Mouse (Mus musculus) stomach, embryonic 16.5 days (tissue): ENCODE results near the gene Dlk2. TPM values are rescaled to one million over a fixed set of nuclear protein-coding genes. Genes with fewer than 3 reads are reported as not detected.
A peak's percentile ranks its signal among the peaks of the same experiment; 100 is the strongest.

Source experiments
- ATAC-seq: fragments of 200-750 bp; cut with Nextera tagmentation; 2 replicates; pipeline ENCODE4 v1.8.0; 2017; ENCODE audit warnings: moderate number of reproducible peaks, moderate TSS enrichment; ENCODE audit not compliant: insufficient read depth, low FRiP score
- H3K27ac ChIP-seq: fragments of 300-500 bp; sonication (generic); 2 replicates; pipeline ENCODE4 v1.5.1; 2014; ENCODE audit warnings: low read length
- H3K27me3 ChIP-seq: fragments of 300-500 bp; sonication (generic); 2 replicates; pipeline ENCODE4 v1.6.1; 2014; ENCODE audit warnings: low read length, control low read depth, mixed read lengths; ENCODE audit not compliant: control insufficient read depth, insufficient read depth
- H3K36me3 ChIP-seq: fragments of 300-500 bp; sonication (generic); 2 replicates; pipeline ENCODE4 v1.6.1; 2014; ENCODE audit warnings: low read length; ENCODE audit not compliant: control insufficient read depth, insufficient read depth
- H3K4me1 ChIP-seq: fragments of 300-500 bp; sonication (generic); 2 replicates; pipeline ENCODE4 v1.6.1; 2014; ENCODE audit warnings: low read length, control low read depth, mixed read lengths; ENCODE audit not compliant: control insufficient read depth, insufficient read depth
- H3K4me2 ChIP-seq: fragments of 300-500 bp; sonication (generic); 2 replicates; pipeline ENCODE4 v1.6.1; 2014; ENCODE audit warnings: low read depth, low read length, mixed read lengths
- H3K4me3 ChIP-seq: fragments of 300-500 bp; sonication (generic); replicated peaks from 2 replicates; pipeline ENCODE4 v1.5.1; 2014; ENCODE audit warnings: mild to moderate bottlenecking, low read length
- H3K9ac ChIP-seq: fragments of 300-500 bp; sonication (generic); 2 replicates; pipeline ENCODE4 v1.6.1; 2014; ENCODE audit warnings: low read length
- H3K9me3 ChIP-seq: fragments of 300-500 bp; sonication (generic); replicated peaks from 2 replicates; pipeline ENCODE4 v1.6.1; 2016; ENCODE audit warnings: low read length, control low read depth; ENCODE audit not compliant: control insufficient read depth
- WGBS: fragments of 180-500 bp; shearing (Covaris S2); extraction: QIAGEN DNeasy Blood & Tissue Kit; methylation state at CpG from one replicate; pipeline ENCODE4 v1.1.7; 2014; 5-methylcytosine and 5-hydroxymethylcytosine counted together
- polyA plus RNA-seq: library from polyadenylated mRNA; unstranded; fragments of >200 nt; fragmentation: Nextera tagmentation; extraction: Ambion mirVana; gene quantifications from 2 replicates; pipeline ENCODE4 v1.2.1, GENCODE M21; 2015

Dlk2 gene
- polyA plus RNA-seq, 1 experiment from 2014 or later: 6.7 TPM

DNA sequence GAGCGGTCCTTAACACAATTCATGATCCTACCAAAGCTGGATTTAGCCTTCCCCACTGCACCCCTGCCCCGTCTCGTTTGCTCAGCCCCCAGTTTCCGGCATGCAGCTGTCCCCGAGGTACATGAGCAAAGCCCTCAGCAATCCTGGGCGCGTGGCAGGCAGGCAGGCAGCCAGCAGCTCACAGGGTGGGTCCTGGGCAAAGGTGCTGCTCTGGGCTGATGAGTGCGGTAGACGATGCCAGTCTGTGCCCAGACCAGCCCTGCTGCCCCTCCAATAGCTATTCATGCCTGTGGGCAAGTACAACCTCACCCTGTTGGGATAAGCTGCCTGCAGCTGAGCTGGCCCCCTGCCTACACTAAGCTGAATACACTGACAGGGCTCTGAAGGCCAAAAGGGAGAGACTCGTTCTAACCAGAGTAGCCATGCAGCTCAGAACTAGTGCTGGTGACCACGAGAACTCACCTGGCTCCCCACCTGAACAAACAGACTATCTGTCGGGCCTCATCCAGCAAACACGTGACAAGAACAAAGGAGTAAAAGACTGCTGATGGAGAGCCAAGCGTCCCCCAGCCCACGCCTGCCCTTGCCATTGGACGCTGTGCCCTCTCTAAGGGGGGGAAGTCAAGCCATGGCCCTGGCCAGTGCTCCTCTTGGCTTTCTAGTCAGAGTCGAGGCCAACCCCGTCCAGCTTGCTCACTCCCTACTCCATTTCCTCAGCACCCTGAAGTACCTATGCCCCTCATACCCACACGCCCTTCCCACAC, 27.3 kb upstream of the Dlk2 start:
- Histone ChIP-seq H3K4me3 (no peak overlapping the region), H3K4me2 (no peak overlapping the region), H3K27ac (peak overlapping the region; percentile 36), H3K9ac (0 out of 2 replicates have a peak overlapping the region, but pooled peaks have one; percentile 11), H3K36me3 (no peaks in the 10 kb centered on the region), H3K4me1 (peaks cover 27% of the 10 kb centered on the region), H3K9me3 (no peaks in the 10 kb centered on the region), H3K27me3 (no peaks in the 10 kb centered on the region)
- 66% methylated on average over 19 of the region's 19 CpGs for WGBS
- ATAC-seq: no peak

DNA sequence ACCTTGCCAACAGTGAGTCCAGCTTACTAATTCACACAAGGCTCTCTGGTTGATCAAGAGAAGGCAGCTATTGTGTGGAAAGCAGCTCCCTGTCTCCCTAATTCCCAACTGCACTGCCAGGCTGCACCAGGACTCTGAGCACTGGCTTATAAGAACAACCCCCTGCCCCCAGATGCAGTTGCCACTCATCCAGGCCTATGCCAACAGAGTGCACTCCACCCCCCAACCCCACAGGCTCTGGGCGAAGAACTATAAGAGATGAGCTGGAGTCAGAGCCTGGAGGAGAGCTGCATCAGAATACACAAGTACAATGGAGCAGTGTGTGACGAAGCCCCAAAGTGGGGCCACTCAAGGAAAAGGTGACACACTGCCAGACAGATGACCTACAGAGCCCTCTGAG, 25.2 kb upstream of the Dlk2 start:
- peaks cover 16% of the 10 kb centered on the region for H3K4me1 ChIP-seq
- H3K4me2 ChIP-seq: no peak overlapping the region
- no peaks in the 10 kb centered on the region for H3K36me3 ChIP-seq
- H3K27ac ChIP-seq: no peak overlapping the region
- H3K4me3 ChIP-seq: no peak overlapping the region
- no peaks in the 10 kb centered on the region for H3K27me3 ChIP-seq
- 98% methylated on average over 2 of the region's 2 CpGs for WGBS
- no peaks in the 10 kb centered on the region for H3K9me3 ChIP-seq
- no peak for ATAC-seq
- no peak overlapping the region for H3K9ac ChIP-seq

DNA sequence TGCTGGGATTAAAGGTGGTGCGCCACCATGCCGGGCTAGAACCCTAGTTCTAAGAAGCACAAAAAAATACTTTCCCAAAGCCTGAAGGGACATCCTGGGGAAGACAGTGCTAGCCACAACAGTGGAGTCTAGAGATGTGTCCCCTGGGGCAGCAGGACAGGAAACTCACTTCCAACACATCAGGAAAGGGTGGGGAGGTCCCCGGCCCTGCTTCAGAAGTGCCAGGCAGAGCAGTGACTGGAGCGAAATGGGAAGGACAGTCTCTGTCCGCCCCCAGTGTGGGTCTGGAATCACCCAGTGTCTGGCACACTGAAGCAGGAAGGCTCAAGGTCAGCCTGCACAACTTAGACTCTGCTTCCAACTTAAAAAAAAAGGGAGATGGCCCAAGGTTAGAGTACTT, 24.5 kb upstream of the Dlk2 start:
- Histone ChIP-seq H3K27me3 (no peaks in the 10 kb centered on the region), H3K4me3 (no peak overlapping the region), H3K9ac (no peak overlapping the region), H3K36me3 (no peaks in the 10 kb centered on the region), H3K27ac (no peak overlapping the region), H3K4me2 (no peak overlapping the region), H3K4me1 (peaks cover 11% of the 10 kb centered on the region), H3K9me3 (no peaks in the 10 kb centered on the region)
- ATAC-seq: no peak
- WGBS: 86% methylated on average over 5 of the region's 5 CpGs

DNA sequence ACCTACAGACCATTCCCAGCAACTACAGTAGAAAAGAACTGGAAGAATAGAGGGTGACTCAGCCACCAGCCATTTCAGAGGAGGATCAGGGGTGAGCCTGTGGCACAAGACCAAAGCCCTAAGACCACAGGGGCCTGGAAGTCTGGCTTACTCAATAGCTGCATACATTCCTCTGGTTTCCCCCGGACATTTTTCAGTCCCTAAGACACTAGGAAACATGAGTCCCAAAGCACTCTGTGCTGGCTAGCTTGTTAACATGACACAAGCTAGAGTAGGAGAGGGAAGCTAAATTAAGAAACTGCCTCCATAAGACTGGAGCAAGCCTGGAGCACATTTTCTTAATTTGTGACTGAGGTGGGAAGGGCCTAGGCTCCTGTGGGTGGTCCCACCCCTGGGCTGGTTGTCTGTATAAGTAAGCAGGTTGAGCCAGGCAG, 23.4 kb upstream of the Dlk2 start:
- no peaks in the 10 kb centered on the region for H3K36me3 ChIP-seq
- peaks cover 11% of the 10 kb centered on the region for H3K4me1 ChIP-seq
- H3K4me3 ChIP-seq: no peak overlapping the region
- H3K27ac ChIP-seq: peak overlapping the region; percentile 21; the same call in 1 of the 2 replicates
- H3K9ac ChIP-seq: no peak overlapping the region
- no peak overlapping the region for H3K4me2 ChIP-seq
- H3K27me3 ChIP-seq: no peaks in the 10 kb centered on the region
- H3K9me3 ChIP-seq: no peaks in the 10 kb centered on the region
- no peak for ATAC-seq
- 81% methylated on average over 1 of the region's 1 CpGs for WGBS

DNA sequence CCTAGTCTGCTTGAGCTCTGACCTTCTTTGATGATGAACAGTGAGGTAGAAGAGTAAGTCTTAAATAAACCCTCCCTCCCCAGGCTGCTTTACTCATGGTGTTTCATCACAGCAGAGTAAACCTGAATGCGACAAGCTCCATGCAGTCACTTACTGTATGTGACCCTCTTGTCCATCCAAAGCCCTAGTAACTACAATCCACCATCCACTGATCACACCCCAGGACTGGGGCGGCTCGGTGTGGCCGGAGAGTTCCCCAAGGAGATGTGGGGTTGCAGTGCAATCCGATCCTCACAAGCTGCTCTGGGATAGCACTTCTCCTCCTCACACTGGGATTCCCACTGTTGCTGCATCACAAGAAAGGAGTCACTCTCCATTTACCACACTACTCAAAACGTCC, 22.8 kb upstream of the Dlk2 start:
- no peaks in the 10 kb centered on the region for H3K9me3 ChIP-seq
- ATAC-seq: no peak
- peaks cover 8% of the 10 kb centered on the region for H3K4me1 ChIP-seq
- 71% methylated on average over 6 of the region's 6 CpGs for WGBS
- H3K27me3 ChIP-seq: no peaks in the 10 kb centered on the region
- no peak overlapping the region for H3K4me2 ChIP-seq
- H3K9ac ChIP-seq: no peak overlapping the region
- peak overlapping the region; percentile 21; the same call in 1 of the 2 replicates for H3K27ac ChIP-seq
- H3K4me3 ChIP-seq: no peak overlapping the region
- peaks cover 4% of the 10 kb centered on the region; the same call in 1 of the 2 replicates for H3K36me3 ChIP-seq

DNA sequence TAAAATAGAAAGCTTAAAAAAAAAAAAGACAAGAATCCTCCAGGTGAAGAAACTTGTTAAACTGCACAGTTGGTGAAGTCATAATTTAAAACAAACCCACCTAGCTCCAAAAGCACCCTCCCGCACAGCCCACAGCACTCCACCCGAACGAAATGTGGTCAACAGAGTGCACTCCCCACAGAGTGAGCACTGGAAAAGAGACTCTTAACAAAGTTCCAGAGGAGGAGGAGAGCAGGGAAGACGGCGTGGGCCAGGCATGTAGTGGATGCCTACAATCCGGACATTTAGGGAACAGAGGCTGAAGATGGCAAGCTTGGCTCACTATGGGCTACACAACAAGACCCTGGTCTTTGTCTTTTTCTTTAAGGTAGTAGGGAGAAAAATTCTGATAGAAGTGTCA, 22.2 kb upstream of the Dlk2 start:
- no peak for ATAC-seq
- Histone ChIP-seq H3K4me3 (no peak overlapping the region), H3K27me3 (no peaks in the 10 kb centered on the region), H3K9ac (no peak overlapping the region), H3K9me3 (no peaks in the 10 kb centered on the region), H3K4me1 (peaks cover 4% of the 10 kb centered on the region), H3K4me2 (no peak overlapping the region), H3K27ac (no peak overlapping the region), H3K36me3 (peaks cover 4% of the 10 kb centered on the region; the same call in 1 of the 2 replicates)
- WGBS: 85% methylated on average over 6 of the region's 6 CpGs

DNA sequence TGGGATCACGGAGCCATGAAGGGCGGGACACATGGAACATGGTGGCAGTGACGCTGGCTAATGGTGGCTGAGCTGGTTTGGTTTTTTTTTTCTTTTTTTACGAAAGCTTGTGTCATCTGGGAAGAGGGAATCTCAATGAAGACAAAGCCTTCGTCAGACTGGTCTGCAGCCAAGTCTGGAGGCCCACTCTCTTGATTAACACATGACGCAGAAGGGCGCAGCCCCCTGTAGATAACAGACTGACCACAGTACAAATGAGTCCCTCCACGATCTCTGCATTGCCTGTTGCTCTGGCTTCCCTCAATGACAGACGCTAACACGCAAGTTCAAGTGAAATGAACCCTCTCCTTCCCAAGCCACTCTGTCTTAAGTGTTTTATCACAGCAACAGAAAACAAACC, 21.7 kb upstream of the Dlk2 start:
- ATAC-seq: no peak
- no peak overlapping the region for H3K4me2 ChIP-seq
- peaks cover 4% of the 10 kb centered on the region; the same call in 1 of the 2 replicates for H3K36me3 ChIP-seq
- H3K9me3 ChIP-seq: no peaks in the 10 kb centered on the region
- no peak overlapping the region for H3K27ac ChIP-seq
- H3K9ac ChIP-seq: no peak overlapping the region
- no peaks in the 10 kb centered on the region for H3K27me3 ChIP-seq
- 84% methylated on average over 10 of the region's 10 CpGs for WGBS
- H3K4me1 ChIP-seq: no peaks in the 10 kb centered on the region; the same call in none of the 2 replicates
- no peak overlapping the region for H3K4me3 ChIP-seq

DNA sequence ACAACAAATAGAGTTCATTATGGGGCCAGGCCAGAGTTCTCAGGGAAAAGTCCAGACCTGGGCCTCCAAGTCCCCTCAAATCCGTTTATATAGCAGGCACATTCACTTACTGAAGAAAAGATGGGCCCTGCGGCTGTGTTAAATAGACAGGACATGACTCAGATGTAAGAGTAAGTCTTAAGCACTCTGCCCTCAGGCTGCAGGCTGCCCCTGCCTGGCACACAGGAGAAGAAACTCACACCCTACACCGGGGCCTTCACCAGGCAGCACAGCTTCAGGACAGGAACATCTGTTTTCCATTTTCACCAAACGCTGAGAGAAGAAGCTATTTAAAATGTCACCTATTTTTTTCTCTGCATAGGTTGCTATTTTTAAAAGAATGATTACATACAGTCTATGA, 19.6 kb upstream of the Dlk2 start:
- H3K9ac ChIP-seq: no peak overlapping the region
- H3K9me3 ChIP-seq: no peaks in the 10 kb centered on the region
- peaks cover 4% of the 10 kb centered on the region; the same call in 1 of the 2 replicates for H3K36me3 ChIP-seq
- no peak overlapping the region for H3K4me2 ChIP-seq
- H3K4me3 ChIP-seq: no peak overlapping the region
- H3K27me3 ChIP-seq: no peaks in the 10 kb centered on the region
- peak overlapping the region; percentile 9; the same call in 1 of the 2 replicates for H3K27ac ChIP-seq
- peaks cover 13% of the 10 kb centered on the region for H3K4me1 ChIP-seq
- WGBS: 60% methylated on average over 4 of the region's 4 CpGs
- no peak for ATAC-seq

DNA sequence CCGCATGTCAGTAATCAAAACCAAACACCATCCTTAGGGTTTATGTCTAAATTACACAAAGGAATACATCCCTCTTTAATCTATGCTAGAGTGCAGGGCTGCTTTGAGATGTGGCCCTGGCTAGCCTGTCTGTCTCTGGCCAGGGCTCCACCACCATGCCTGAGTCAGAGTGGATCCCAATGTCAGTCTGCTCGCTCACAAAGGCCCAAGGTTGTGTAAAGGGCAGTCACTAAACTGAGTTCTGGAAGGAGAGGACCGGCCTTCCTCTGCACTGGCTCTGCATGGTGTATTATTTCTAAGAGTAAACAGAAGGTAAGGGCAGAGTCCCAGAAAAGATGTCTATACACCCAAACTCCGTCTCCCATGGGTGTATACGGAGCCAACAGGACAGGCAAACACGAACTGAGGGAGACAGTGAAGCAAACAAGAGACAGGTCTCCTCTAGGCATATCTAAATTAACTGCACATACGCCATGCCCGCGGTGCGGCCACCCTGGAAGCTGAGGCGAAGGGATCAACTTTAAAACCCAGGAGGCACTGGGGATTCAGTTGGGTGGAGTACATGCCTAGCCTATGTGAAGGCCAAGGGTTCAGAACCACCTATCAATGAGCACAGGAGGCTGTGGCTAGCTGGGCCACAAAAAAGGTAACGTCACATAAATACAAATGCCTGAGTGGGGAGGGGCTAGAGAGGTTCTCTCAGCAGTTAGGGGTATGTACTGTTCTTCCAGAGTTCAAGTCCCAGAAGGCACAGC, 19.0 kb upstream of the Dlk2 start:
- no peak overlapping the region for H3K9ac ChIP-seq
- H3K4me1 ChIP-seq: peaks cover 15% of the 10 kb centered on the region
- no peak for ATAC-seq
- peaks cover 4% of the 10 kb centered on the region; the same call in 1 of the 2 replicates for H3K36me3 ChIP-seq
- H3K4me3 ChIP-seq: no peak overlapping the region
- peak overlapping the region; percentile 28 for H3K27ac ChIP-seq
- 84% methylated on average over 12 of the region's 12 CpGs for WGBS
- H3K9me3 ChIP-seq: no peaks in the 10 kb centered on the region
- H3K4me2 ChIP-seq: no peak overlapping the region
- no peaks in the 10 kb centered on the region for H3K27me3 ChIP-seq
